ENCODE assay signal across 19 mouse cellular contexts in the genomic region with DNA sequence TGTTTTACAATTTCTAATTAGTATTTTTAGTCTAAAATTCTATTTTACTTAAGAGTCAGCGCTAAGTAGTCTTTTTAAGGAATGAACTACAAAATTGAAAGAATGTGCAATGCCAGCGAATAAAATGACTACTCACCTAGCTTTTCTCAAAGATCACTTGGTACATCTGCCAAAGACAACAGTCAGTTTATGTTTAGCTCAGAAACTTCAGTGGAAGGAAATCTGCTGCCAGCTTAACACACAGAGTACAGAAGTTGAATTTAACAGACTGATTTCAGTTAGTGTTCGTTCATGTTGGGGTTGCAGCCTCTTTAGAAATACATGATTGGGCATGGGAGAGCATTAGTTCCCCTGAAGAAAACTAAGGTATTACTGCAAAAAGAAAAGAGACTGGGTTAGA. TPM values are rescaled to one million over a fixed set of nuclear protein-coding genes. Genes with fewer than 3 reads are reported as not detected.
DNase-seq lines count a peak whose midpoint lies in the region; TF ChIP-seq lines count a peak whose summit lies in the region.
"Had no signal": no experiment of that assay in that cellular context is flagged by ENCODE, and none has a peak within 500 bp of the region (broad histone marks: within the 10 kb centered on the region; RNA-seq: fewer than 3 reads in every experiment).

No protein-coding gene starts in this region.

- 0 out of 2 replicates have a peak overlapping the region, but pooled peaks have one; percentile 3 for H3K27ac ChIP-seq in layer of hippocampus, adult 2 months
- H3K27ac ChIP-seq: embryonic facial prominence, embryonic 13.5 days; embryonic facial prominence, embryonic 15.5 days; forebrain, embryonic 10.5 days; forebrain, embryonic 12.5 days had no signal

- DNase-seq in kidney, adult 9 months = peak; percentile 81
- DNase-seq in kidney, adult 11 months = no peak
- no peak for DNase-seq in layer of hippocampus, adult 2 months (ENCODE audit: low spot score in 2 of 2)
- DNase-seq in layer of hippocampus, postnatal 25 days (ENCODE audit: extremely low spot score in 1 of 2, low spot score in 1 of 2) = no peak
- DNase-seq: adrenal gland, adult 2 months; adrenal gland, postnatal 10 days; adrenal gland, postnatal 25 days; cerebellum, adult 11 months; cerebellum, adult 18-20 months; cerebellum, adult 8-10 months; cerebellum, adult 9-11 months; cerebellum, postnatal 14 days; cerebellum, postnatal 36 days; embryo, embryonic 11 days had no signal

- no peak for TF ChIP-seq CTCF in layer of hippocampus, adult 2 months (conservative IDR thresholded peaks at IDR 0.05)

- H3K4me3 ChIP-seq in layer of hippocampus, adult 2 months = no peak overlapping the region
- H3K4me3 ChIP-seq: embryonic facial prominence, embryonic 13.5 days; embryonic facial prominence, embryonic 15.5 days; erythroblast, embryonic 14.5 days; forebrain, embryonic 10.5 days; forebrain, embryonic 12.5 days had no signal

RNA-seq across cellular contexts. Expression of gene Ap1g1, which starts 25.4 kb away (rescaled TPM):
- 10 to 100 TPM; 84.1 to 92.2 TPM for total RNA-seq in layer of hippocampus, adult 2 months (2021)
- 10 to 100 TPM; 83.0 to 92.1 TPM for total RNA-seq in layer of hippocampus, postnatal 25 days (2021)
